9 mouse cellular contexts compared by ENCODE assay signal in the genomic region with DNA sequence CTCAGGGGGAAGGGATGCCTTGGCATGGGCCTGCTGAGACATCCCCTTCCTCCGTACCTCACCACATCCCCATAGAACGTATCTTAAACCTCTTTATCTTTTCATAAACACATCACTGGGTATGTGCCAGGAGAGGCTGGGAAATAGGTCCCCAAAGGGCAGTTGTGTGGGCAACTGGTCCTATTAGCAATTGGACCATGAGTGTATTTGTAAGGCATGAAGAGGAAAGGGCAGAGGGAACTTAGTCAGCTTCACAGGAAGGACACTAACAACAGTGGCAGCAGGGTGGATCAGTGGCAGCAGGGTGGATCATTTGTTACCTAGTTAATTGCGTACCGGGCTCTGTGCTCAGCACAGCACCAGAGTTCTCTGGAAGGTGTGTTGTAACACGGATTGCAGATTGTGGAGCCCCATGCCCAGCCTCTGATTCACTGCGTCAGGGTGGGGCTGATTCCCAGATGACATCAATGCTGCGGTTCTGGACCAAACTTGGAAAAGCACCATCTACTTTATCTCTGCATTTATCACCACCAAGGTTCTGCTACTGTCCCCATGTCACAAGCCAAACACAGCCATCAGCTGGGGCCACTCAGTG. TPM values are rescaled to one million over a fixed set of nuclear protein-coding genes. Genes with fewer than 3 reads are reported as not detected.
DNase-seq lines count a peak whose midpoint lies in the region; ATAC-seq lines count a peak whose summit lies in the region.
"Had no signal": no experiment of that assay in that cellular context is flagged by ENCODE, and none has a peak within 500 bp of the region (broad histone marks: within the 10 kb centered on the region; RNA-seq: fewer than 3 reads in every experiment).

No protein-coding gene starts in this region.

- H3K9ac ChIP-seq in limb, embryonic 11.5 days (ENCODE audit: low read length) = 0 out of 2 replicates have a peak overlapping the region, but pooled peaks have one; percentile 17

- H3K4me2 ChIP-seq in limb, embryonic 11.5 days (ENCODE audit: low read depth, severe bottlenecking) = no peak overlapping the region

- H3K27ac ChIP-seq in limb, embryonic 11.5 days (replicated peaks; ENCODE audit: low read depth, low read length) = no peak overlapping the region
- H3K27ac ChIP-seq in limb, embryonic 10.5 days = no peak overlapping the region

- 0 out of 2 replicates have a peak, but pooled peaks cover 11% of the 10 kb centered on the region for H3K4me1 ChIP-seq in limb, embryonic 11.5 days (ENCODE audit: control insufficient read depth, insufficient read depth, low read length)
- peaks cover 27% of the 10 kb centered on the region for H3K4me1 ChIP-seq in limb, embryonic 10.5 days

- no peak for DNase-seq in limb, embryonic 11.5 days (ENCODE audit: low spot score)
- DNase-seq in limb, embryonic 10.5 days (ENCODE audit: low spot score) = no peak
- DNase-seq in 3T3-L1 (ENCODE audit: low read depth, low spot score) = peak; percentile 91
- peak; percentile 82 for DNase-seq in NIH3T3 (ENCODE audit: low read depth)
- no peak for DNase-seq in layer of hippocampus, postnatal 10 days (ENCODE audit: low spot score in 2 of 2)
- DNase-seq in heart, adult 18-20 months = no peak
- DNase-seq: right cerebral cortex, postnatal 14 days had no signal

- H3K4me3 ChIP-seq in limb, embryonic 11.5 days (ENCODE audit: low read depth, low read length) = no peak overlapping the region
- no peak overlapping the region for H3K4me3 ChIP-seq in limb, embryonic 10.5 days

- 72% methylated on average over 7 of the region's 7 CpGs for WGBS in limb, embryonic 11.5 days
- WGBS in limb, embryonic 10.5 days = 70% methylated on average over 7 of the region's 7 CpGs

- no peaks in the 10 kb centered on the region for H3K9me3 ChIP-seq in limb, embryonic 11.5 days (ENCODE audit: control insufficient read depth, low read length)
- H3K9me3 ChIP-seq in limb, embryonic 10.5 days (replicated peaks) = no peaks in the 10 kb centered on the region

- no peak for ATAC-seq in limb, embryonic 11.5 days (ENCODE audit: insufficient number of reproducible peaks, low FRiP score, low TSS enrichment, low read depth)
- ATAC-seq in granulocyte monocyte progenitor cell, adult 5-6 weeks (replicated peaks; ENCODE audit: poor library complexity, severe bottlenecking) = peak; percentile 2; the same call in 1 of the 2 replicates
- ATAC-seq in erythroid progenitor cell, adult 5-6 weeks (replicated peaks; ENCODE audit: low FRiP score, poor library complexity, severe bottlenecking) = no peak

- H3K27me3 ChIP-seq in limb, embryonic 11.5 days (ENCODE audit: control insufficient read depth, insufficient read depth, low read length) = no peaks in the 10 kb centered on the region
- peaks cover 11% of the 10 kb centered on the region; the same call in 1 of the 2 replicates for H3K27me3 ChIP-seq in limb, embryonic 10.5 days (ENCODE audit: low read depth, poor library complexity, severe bottlenecking)

- no peaks in the 10 kb centered on the region for H3K36me3 ChIP-seq in limb, embryonic 11.5 days (ENCODE audit: control insufficient read depth, insufficient read depth, low read length)
- no peaks in the 10 kb centered on the region for H3K36me3 ChIP-seq in limb, embryonic 10.5 days

RNA-seq across cellular contexts. Expression of gene Rnf19b, which starts 22.1 kb away (rescaled TPM):
- polyA plus RNA-seq in limb, embryonic 11.5 days (2014; fragmentation: Nextera tagmentation; extraction: Ambion mirVana) = 9.6 and 9.8 TPM in 2 replicates
- 8.0 and 9.1 TPM in 2 replicates for polyA plus RNA-seq in limb, embryonic 10.5 days (2016; fragmentation: Nextera tagmentation; extraction: Ambion mirVana)
- 30.6 and 31.7 TPM in 2 replicates for total RNA-seq in granulocyte monocyte progenitor cell, adult 5-6 weeks (2014; fragmentation: Nextera tagmentation)
- total RNA-seq in granulocyte monocyte progenitor cell, adult 5-6 weeks (2017) = 54.3 and 75.1 TPM in 2 replicates
- 5.4 and 5.9 TPM in 2 replicates for total RNA-seq in erythroid progenitor cell, adult 5-6 weeks (2015; ENCODE audit: low replicate concordance)
- total RNA-seq in erythroid progenitor cell, adult 5-6 weeks (2017; ENCODE audit: low replicate concordance) = 15.3 and 22.7 TPM in 2 replicates
- 10 to 100 TPM; 64.5 to 68.8 TPM for total RNA-seq in layer of hippocampus, postnatal 10 days (2021)
- 10 to 100 TPM; 27.3 to 28.2 TPM for total RNA-seq in heart, adult 18-20 months (2021)

RNA-seq across cellular contexts. Expression of gene Ak2, which starts 44.2 kb away (rescaled TPM):
- polyA plus RNA-seq in limb, embryonic 11.5 days (2014; fragmentation: Nextera tagmentation; extraction: Ambion mirVana) = 176 and 182 TPM in 2 replicates
- 236 and 271 TPM in 2 replicates for polyA plus RNA-seq in limb, embryonic 10.5 days (2016; fragmentation: Nextera tagmentation; extraction: Ambion mirVana)
- 166 and 176 TPM in 2 replicates for total RNA-seq in granulocyte monocyte progenitor cell, adult 5-6 weeks (2014; fragmentation: Nextera tagmentation)
- total RNA-seq in granulocyte monocyte progenitor cell, adult 5-6 weeks (2017) = 169 and 186 TPM in 2 replicates
- 29.2 and 36.9 TPM in 2 replicates for total RNA-seq in erythroid progenitor cell, adult 5-6 weeks (2015; ENCODE audit: low replicate concordance)
- 25.0 and 34.1 TPM in 2 replicates for total RNA-seq in erythroid progenitor cell, adult 5-6 weeks (2017; ENCODE audit: low replicate concordance)
- 10 to 100 TPM; 32.3 to 34.3 TPM for total RNA-seq in layer of hippocampus, postnatal 10 days (2021)
- 10 to 100 TPM; 75.7 to 78.3 TPM for total RNA-seq in heart, adult 18-20 months (2021)

Comparison
In these comparisons a context has a peak if more than half of its experiments do, and no peak if none do; other contexts are left out.
1. DNase-seq: peak in 3T3-L1 (single experiment) and NIH3T3 (single experiment); none in limb, embryonic 11.5 days (single experiment), limb, embryonic 10.5 days (single experiment), layer of hippocampus, postnatal 10 days (0 of 2) and heart, adult 18-20 months (0 of 2).